Mouse (Mus musculus) CH12.LX (cell line): Measurements from ENCODE around the gene Arg1. TPM values are rescaled to one million over a fixed set of nuclear protein-coding genes. Genes with fewer than 3 reads are reported as not detected.

Source experiments
- DNase-seq: peaks from one replicate; pipeline ENCODE4 v3.0.0-alpha.2; 2013; ENCODE audit errors: extremely low read depth
- H3K27ac ChIP-seq: 2 replicates; pipeline ENCODE4 v1.5.1; 2012; ENCODE audit warnings: low read depth, mild to moderate bottlenecking, control low read depth, moderate library complexity; ENCODE audit not compliant: insufficient read depth
- H3K27me3 ChIP-seq: replicated peaks from 2 replicates; pipeline ENCODE3; 2012; ENCODE audit warnings: inconsistent platforms
- H3K36me3 ChIP-seq, 2 experiments: replicated peaks in 1 of 2; 2 replicates each; pipeline versions ENCODE3 to v1.6.1; 2012; ENCODE audit warnings: inconsistent platforms in 1 of 2, low read length in 1 of 2, mild to moderate bottlenecking in 1 of 2, mixed read lengths in 1 of 2, moderate library complexity in 1 of 2; ENCODE audit not compliant: control insufficient read depth in 1 of 2, insufficient read depth in 1 of 2
- H3K4me1 ChIP-seq, 2 experiments: 2 replicates each; pipeline ENCODE4 v1.6.1; 2012; ENCODE audit warnings: inconsistent platforms in 1 of 2, moderate library complexity in 1 of 2; ENCODE audit not compliant: insufficient read depth in 2 of 2, control insufficient read depth in 1 of 2
- H3K4me2 ChIP-seq: 2 replicates; pipeline ENCODE4 v1.6.1; 2012; ENCODE audit warnings: low read depth, mild to moderate bottlenecking, control low read depth; ENCODE audit not compliant: poor library complexity, insufficient read depth, severe bottlenecking
- H3K4me3 ChIP-seq, 3 experiments: fragments of 150-350 bp in 1 of 3; sonication (generic) in 1 of 3; replicated peaks in 1 of 3; 2 replicates each; pipeline versions ENCODE3 to v1.5.1; 2011 to 2012; ENCODE audit warnings: low read depth in 2 of 3, low read length in 2 of 3, mild to moderate bottlenecking in 2 of 3, moderate library complexity in 2 of 3, control low read depth in 1 of 3, improper control_type of control experiment in 1 of 3, inconsistent platforms in 1 of 3, mixed read lengths in 1 of 3; ENCODE audit not compliant: poor library complexity in 1 of 3
- H3K79me2 ChIP-seq: replicated peaks from 2 replicates; pipeline ENCODE4 v1.6.1; 2012; ENCODE audit warnings: mild to moderate bottlenecking, moderate library complexity; ENCODE audit not compliant: control insufficient read depth, poor library complexity, insufficient read depth, severe bottlenecking; ENCODE audit errors: extremely low read depth
- H3K9ac ChIP-seq: 2 replicates; pipeline ENCODE4 v1.6.1; 2012; ENCODE audit warnings: low read depth, mild to moderate bottlenecking, control low read depth, moderate library complexity; ENCODE audit not compliant: insufficient read depth
- H3K9me3 ChIP-seq: replicated peaks from 2 replicates; pipeline ENCODE3; 2012; ENCODE audit warnings: low read length, inconsistent platforms, mixed read lengths
- BHLHE40 ChIP-seq: IDR thresholded peaks from 2 replicates; pipeline ENCODE4 v1.6.1; 2011; ENCODE audit warnings: mild to moderate bottlenecking, low read depth, low read length, improper control_type of control experiment
- CHD2 ChIP-seq: IDR thresholded peaks from 2 replicates; pipeline ENCODE4 v1.6.1; 2011; ENCODE audit warnings: low read length, improper control_type of control experiment
- CTCF ChIP-seq, 2 experiments: IDR thresholded peaks in 1 of 2; conservative IDR thresholded peaks in 1 of 2; 2 replicates each; pipeline ENCODE4 v1.5.1; 2011 to 2012; ENCODE audit warnings: low read depth in 2 of 2, low read length in 2 of 2, improper control_type of control experiment in 1 of 2, inconsistent platforms in 1 of 2, mild to moderate bottlenecking in 1 of 2, moderate library complexity in 1 of 2
- E2F4 ChIP-seq: IDR thresholded peaks from 2 replicates; pipeline ENCODE4 v1.6.1; 2011; ENCODE audit warnings: low read depth, low read length, improper control_type of control experiment; ENCODE audit not compliant: insufficient replicate concordance
- ELF1 ChIP-seq: IDR thresholded peaks from 2 replicates; pipeline ENCODE4 v1.6.1; 2014; ENCODE audit warnings: low read depth, mild to moderate bottlenecking, inconsistent platforms, low read length, improper control_type of control experiment
- EP300 ChIP-seq: IDR thresholded peaks from 2 replicates; pipeline ENCODE4 v1.6.1; 2011; ENCODE audit warnings: low read length, improper control_type of control experiment
- ETS1 ChIP-seq: conservative IDR thresholded peaks from 2 replicates; pipeline ENCODE4 v1.6.1; 2012; ENCODE audit warnings: low read depth, mild to moderate bottlenecking, inconsistent platforms, low read length, improper control_type of control experiment, moderate library complexity
- GABPA ChIP-seq: IDR thresholded peaks from 2 replicates; pipeline ENCODE4 v1.6.1; 2012; ENCODE audit warnings: low read depth, low read length, improper control_type of control experiment, inconsistent platforms; ENCODE audit not compliant: insufficient replicate concordance
- HCFC1 ChIP-seq: IDR thresholded peaks from 2 replicates; pipeline ENCODE4 v1.6.1; 2012; ENCODE audit warnings: low read depth, mild to moderate bottlenecking, inconsistent platforms, low read length, improper control_type of control experiment
- JUN ChIP-seq: IDR thresholded peaks from 2 replicates; pipeline ENCODE4 v1.6.1; 2011; ENCODE audit warnings: low read depth, mild to moderate bottlenecking, low read length, improper control_type of control experiment, moderate library complexity; ENCODE audit not compliant: insufficient read depth
- JUND ChIP-seq: conservative IDR thresholded peaks from 2 replicates; pipeline ENCODE4 v1.6.1; 2011; ENCODE audit warnings: low read depth, low read length, improper control_type of control experiment
- MAFK ChIP-seq: IDR thresholded peaks from 2 replicates; pipeline ENCODE4 v1.6.1; 2011; ENCODE audit warnings: low read length, improper control_type of control experiment; ENCODE audit not compliant: insufficient replicate concordance
- MAX ChIP-seq: IDR thresholded peaks from 2 replicates; pipeline ENCODE4 v1.6.1; 2011; ENCODE audit warnings: low read length, improper control_type of control experiment
- MAZ ChIP-seq: IDR thresholded peaks from 2 replicates; pipeline ENCODE4 v1.6.1; 2012; ENCODE audit warnings: low read depth, mild to moderate bottlenecking, inconsistent platforms, low read length, improper control_type of control experiment, moderate library complexity
- MXI1 ChIP-seq: IDR thresholded peaks from 2 replicates; pipeline ENCODE4 v1.6.1; 2011; ENCODE audit warnings: mild to moderate bottlenecking, low read depth, low read length, improper control_type of control experiment
- MYC ChIP-seq: IDR thresholded peaks from 2 replicates; pipeline ENCODE4 v1.6.1; 2011; ENCODE audit warnings: low read depth, mild to moderate bottlenecking, improper control_type of control experiment, low read length
- NELFE ChIP-seq: IDR thresholded peaks from 2 replicates; pipeline ENCODE4 v1.6.1; 2011; ENCODE audit warnings: low read depth, low read length, improper control_type of control experiment
- NRF1 ChIP-seq: IDR thresholded peaks from 2 replicates; pipeline ENCODE4 v1.6.1; 2014; ENCODE audit warnings: low read depth, mild to moderate bottlenecking, inconsistent platforms, low read length, improper control_type of control experiment, moderate library complexity
- PAX5 ChIP-seq: IDR thresholded peaks from 2 replicates; pipeline ENCODE4 v1.6.1; 2012; ENCODE audit warnings: low read length, inconsistent platforms, mixed read lengths
- POLR2A ChIP-seq: IDR thresholded peaks from 2 replicates; pipeline ENCODE4 v1.6.1; 2011; ENCODE audit warnings: low read depth, mild to moderate bottlenecking, improper control_type of control experiment, low read length
- POLR2AphosphoS2 ChIP-seq: IDR thresholded peaks from 2 replicates; pipeline ENCODE4 v1.6.1; 2011; ENCODE audit warnings: low read depth, low read length, improper control_type of control experiment
- RCOR1 ChIP-seq: conservative IDR thresholded peaks from 2 replicates; pipeline ENCODE4 v1.6.1; 2012; ENCODE audit warnings: low read depth, mild to moderate bottlenecking, inconsistent platforms, low read length, improper control_type of control experiment
- SIN3A ChIP-seq: IDR thresholded peaks from 2 replicates; pipeline ENCODE4 v1.6.1; 2012; ENCODE audit warnings: low read length, improper control_type of control experiment, inconsistent platforms
- SMC3 ChIP-seq: IDR thresholded peaks from 2 replicates; pipeline ENCODE4 v1.6.1; 2011; ENCODE audit warnings: low read depth, low read length, improper control_type of control experiment
- TBP ChIP-seq: conservative IDR thresholded peaks from 2 replicates; pipeline ENCODE4 v1.6.1; 2011; ENCODE audit warnings: low read depth, low read length, improper control_type of control experiment
- UBTF ChIP-seq: IDR thresholded peaks from 2 replicates; pipeline ENCODE4 v1.6.1; 2012; ENCODE audit warnings: low read depth, mild to moderate bottlenecking, inconsistent platforms, low read length, improper control_type of control experiment, moderate library complexity
- USF1 ChIP-seq: IDR thresholded peaks from 2 replicates; pipeline ENCODE4 v1.6.1; 2014; ENCODE audit warnings: low read depth, mild to moderate bottlenecking, inconsistent platforms, low read length, improper control_type of control experiment
- USF2 ChIP-seq: conservative IDR thresholded peaks from 2 replicates; pipeline ENCODE4 v1.6.1; 2011; ENCODE audit warnings: low read depth, low read length, improper control_type of control experiment
- ZC3H11A ChIP-seq: IDR thresholded peaks from 2 replicates; pipeline ENCODE4 v1.6.1; 2012; ENCODE audit warnings: low read depth, mild to moderate bottlenecking, inconsistent platforms, low read length, improper control_type of control experiment
- ZKSCAN1 ChIP-seq: IDR thresholded peaks from 2 replicates; pipeline ENCODE4 v1.6.1; 2012; ENCODE audit warnings: low read depth, inconsistent platforms, low read length, improper control_type of control experiment, borderline replicate concordance
- ZMIZ1 ChIP-seq: IDR thresholded peaks from 2 replicates; pipeline ENCODE4 v1.6.1; 2012; ENCODE audit warnings: low read depth, mild to moderate bottlenecking, inconsistent platforms, low read length, improper control_type of control experiment
- dilution Hi-C: fragments of 300-500 bp; cut with MboI; formaldehyde crosslinking; loops from 2 replicates; pipeline ENCODE4 v1.14.3; 2020; ENCODE audit warnings: low sequenced_read_pairs; ENCODE audit not compliant: extremely low pct_unique_long_range_greater_than_20kb, extremely low pct_ligation_motif_present
- in situ Hi-C: fragments of 300-500 bp; cut with MboI; formaldehyde crosslinking; loops from 3 replicates; pipeline ENCODE4 v1.14.3; 2019; ENCODE audit warnings: low sequenced_read_pairs, low pct_ligation_motif_present, low pct_unique_long_range_greater_than_20kb, mixed read lengths
- polyA plus RNA-seq: library from polyadenylated mRNA; unstranded; fragments of >175 nt; gene quantifications from 2 replicates; pipeline ENCODE4 v1.2.1, GENCODE M21; 2012; ENCODE audit warnings: low read depth; ENCODE audit not compliant: insufficient read length
- total RNA-seq, 2 experiments: library from RNA; depleted of rRNA; stranded (reverse); fragments of 300-350 nt in 1 of 2; fragments of >200 nt in 1 of 2; gene quantifications; 2 replicates each; pipeline ENCODE4 v1.2.3; 2012 to 2014

The Arg1 gene
- total and polyA plus RNA-seq, 3 experiments = 0.20 to 0.55 (median 0.20) TPM

DNA sequence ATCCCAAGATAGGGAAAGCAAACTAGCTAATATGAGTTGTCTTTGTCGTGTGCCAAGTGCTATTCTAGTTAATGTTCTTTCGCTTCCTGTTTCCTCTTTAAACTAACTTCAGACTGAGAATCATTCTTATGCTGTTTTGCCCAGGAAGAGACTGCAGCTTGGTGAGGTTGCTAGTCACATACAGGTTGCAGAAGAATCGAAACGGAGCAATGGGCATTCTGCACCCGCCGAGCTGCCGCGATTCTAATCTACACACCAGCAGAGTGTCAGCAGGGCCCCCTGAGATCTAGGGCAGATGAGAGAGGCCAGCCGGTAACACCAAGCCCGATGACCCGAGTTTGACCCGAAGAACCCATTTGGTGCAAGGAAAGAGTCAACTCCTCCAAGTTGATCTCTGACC lies 788 bp upstream of the Arg1 start (continued):
- TF ChIP-seq EP300 (peak; percentile 64; the same call in 1 of the 2 replicates), ZC3H11A (no peak), JUND (no peak), BHLHE40 (peak; percentile 79), ZKSCAN1 (no peak), ELF1 (peak; percentile 54; the same call in 1 of the 2 replicates), ETS1 (no peak), NELFE (no peak), CHD2 (no peak), POLR2A (peak; percentile 33; the same call in 1 of the 2 replicates), HCFC1 (no peak)

- dilution Hi-C loops = no loop called here
These were observed 904 bp downstream of the Arg1 start for GRCm38 (mm10) chr10:24926380-24926779.

DNA sequence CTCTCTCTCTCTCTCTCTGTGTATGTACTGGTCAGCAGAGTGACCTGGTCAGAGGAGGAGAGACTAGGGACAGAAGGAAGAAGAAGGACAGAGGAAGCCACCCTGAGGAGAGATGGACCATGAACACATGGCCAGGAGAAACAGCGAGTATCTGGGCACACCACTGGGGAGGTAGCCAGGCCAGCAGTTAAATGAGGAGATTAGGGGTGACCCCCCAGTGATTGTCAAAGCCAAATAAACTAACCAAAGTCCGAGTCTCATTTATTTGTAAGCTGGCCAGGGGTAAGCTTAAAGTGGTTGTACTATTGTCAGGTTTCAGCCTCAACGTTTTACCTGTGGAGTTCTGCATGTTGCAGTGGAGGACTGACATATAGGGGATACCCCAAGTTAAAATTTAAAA lies 3.0 kb downstream of the Arg1 start:
- DNase-seq = no peak
- no peaks in the 10 kb centered on the region for H3K79me2 ChIP-seq
- H3K4me3 ChIP-seq = no peak overlapping the region
- H3K4me1 ChIP-seq = peaks cover 0 to 11% of the 10 kb centered on the region in 2 experiments; a peak in 1 of 4 replicates
- no peaks in the 10 kb centered on the region for H3K36me3 ChIP-seq
- no peaks in the 10 kb centered on the region for H3K27me3 ChIP-seq
- in situ Hi-C loops (no loop called here), dilution Hi-C loops (no loop called here)
- no peak overlapping the region for H3K4me2 ChIP-seq
- no peak overlapping the region for H3K27ac ChIP-seq
- no peaks in the 10 kb centered on the region for H3K9me3 ChIP-seq
- H3K9ac ChIP-seq = no peak overlapping the region
- TF ChIP-seq SIN3A = no peak
- no peak for TF ChIP-seq NRF1
- no peak for TF ChIP-seq MXI1
- TF ChIP-seq ZKSCAN1 = no peak
- no peak for TF ChIP-seq JUND
- TF ChIP-seq E2F4 = no peak
- TF ChIP-seq PAX5 = no peak
- no peak for TF ChIP-seq POLR2AphosphoS2
- TF ChIP-seq USF2 = no peak
- no peak for TF ChIP-seq MAX
- no peak for TF ChIP-seq UBTF
- no peak for TF ChIP-seq POLR2A
- no peak for TF ChIP-seq USF1
- TF ChIP-seq EP300 = no peak
- no peak for TF ChIP-seq HCFC1
- TF ChIP-seq RCOR1 = no peak
- TF ChIP-seq BHLHE40 = no peak
- TF ChIP-seq ETS1 = no peak
- no peak for TF ChIP-seq MAFK
- TF ChIP-seq SMC3 = no peak

More at GRCm38 (mm10) chr10:24926380-24926779, 904 bp downstream of the Arg1 start:
- no peaks in the 10 kb centered on the region for H3K36me3 ChIP-seq
- TF ChIP-seq ELF1 = no peak
- no peak for TF ChIP-seq MAFK
- TF ChIP-seq ZMIZ1 = no peak
- TF ChIP-seq JUN = no peak
- no peak for TF ChIP-seq MXI1
- TF ChIP-seq USF1 = no peak
- no peak for TF ChIP-seq GABPA
- TF ChIP-seq UBTF = no peak
- TF ChIP-seq CHD2 = no peak
- TF ChIP-seq TBP = no peak
- no peak for TF ChIP-seq MYC
- TF ChIP-seq HCFC1 = no peak
- TF ChIP-seq CTCF (conservative IDR thresholded peaks at IDR 0.05 in 1 of 2, IDR thresholded peaks at IDR 0.05 in 1 of 2; ENCODE audit: low read depth in 2 of 2, low read length in 2 of 2) = no peak
- TF ChIP-seq SIN3A = no peak
- TF ChIP-seq ZKSCAN1 = no peak
- TF ChIP-seq JUND = no peak
- no peak for TF ChIP-seq NELFE
- TF ChIP-seq MAZ = no peak
- TF ChIP-seq BHLHE40 = no peak
- no peak overlapping the region for H3K4me2 ChIP-seq
- H3K4me3 ChIP-seq = no peak overlapping the region
- no peaks in the 10 kb centered on the region for H3K9me3 ChIP-seq
- H3K27ac ChIP-seq = no peak overlapping the region
- no peaks in the 10 kb centered on the region for H3K27me3 ChIP-seq
- in situ Hi-C loops = no loop called here
- no peaks in the 10 kb centered on the region for H3K79me2 ChIP-seq
- peaks cover 0 to 11% of the 10 kb centered on the region in 2 experiments; a peak in 1 of 4 replicates for H3K4me1 ChIP-seq
- no peak for DNase-seq
- no peak overlapping the region for H3K9ac ChIP-seq
